ENCODE assay signal across 8 mouse cellular contexts in genomic region chr11:89165278-89165677, GRCm38 (mm10).
DNase-seq lines count a peak whose midpoint lies in the region; ATAC-seq lines count a peak whose summit lies in the region.

No protein-coding gene starts in this region.

- H3K36me3 ChIP-seq in neural tube, embryonic 15.5 days, result no peaks in the 10 kb centered on the region
- no peaks in the 10 kb centered on the region for H3K36me3 ChIP-seq in limb, embryonic 10.5 days
- no peaks in the 10 kb centered on the region for H3K36me3 ChIP-seq in neural tube, embryonic 12.5 days

- H3K9me3 ChIP-seq in neural tube, embryonic 15.5 days (replicated peaks), result no peaks in the 10 kb centered on the region
- H3K9me3 ChIP-seq in limb, embryonic 10.5 days (replicated peaks), result no peaks in the 10 kb centered on the region
- no peaks in the 10 kb centered on the region for H3K9me3 ChIP-seq in neural tube, embryonic 12.5 days

- no peaks in the 10 kb centered on the region for H3K4me1 ChIP-seq in neural tube, embryonic 15.5 days
- H3K4me1 ChIP-seq in limb, embryonic 10.5 days, result no peaks in the 10 kb centered on the region
- no peaks in the 10 kb centered on the region for H3K4me1 ChIP-seq in neural tube, embryonic 12.5 days

- H3K27me3 ChIP-seq in neural tube, embryonic 15.5 days (replicated peaks), result peaks cover 8% of the 10 kb centered on the region
- H3K27me3 ChIP-seq in limb, embryonic 10.5 days (ENCODE audit: low read depth, poor library complexity, severe bottlenecking), result peaks cover 30% of the 10 kb centered on the region; the same call in 1 of the 2 replicates
- H3K27me3 ChIP-seq in neural tube, embryonic 12.5 days (replicated peaks), result no peaks in the 10 kb centered on the region

- no peak overlapping the region for H3K4me3 ChIP-seq in neural tube, embryonic 15.5 days (replicated peaks)
- no peak overlapping the region for H3K4me3 ChIP-seq in limb, embryonic 10.5 days
- H3K4me3 ChIP-seq in neural tube, embryonic 12.5 days, result no peak overlapping the region

- ATAC-seq in neural tube, embryonic 15.5 days (ENCODE audit: low FRiP score), result no peak
- ATAC-seq in neural tube, embryonic 12.5 days (ENCODE audit: low FRiP score, low read depth), result peak; percentile 44; the same call in 1 of the 2 replicates

- WGBS in neural tube, embryonic 15.5 days, result 10% methylated on average over 6 of the region's 6 CpGs
- WGBS in limb, embryonic 10.5 days, result 18% methylated on average over 6 of the region's 6 CpGs
- WGBS in neural tube, embryonic 12.5 days, result 15% methylated on average over 6 of the region's 6 CpGs

- peak; percentile 85 for DNase-seq in neural tube, embryonic 10.5 days (ENCODE audit: extremely low spot score, low spot score)
- peak; percentile 66 for DNase-seq in cerebellum, adult 9-10 months
- peak; percentile 37 to 92 for DNase-seq in frontal cortex, adult 2 months (ENCODE audit: extremely low spot score in 1 of 2, low spot score in 1 of 2)
- DNase-seq in kidney, adult 8-10 months, result peak; percentile 43 to 68
- peak; percentile 93 for DNase-seq in limb, embryonic 10.5 days (ENCODE audit: low spot score)
- peak; percentile 94 for DNase-seq in testis, postnatal 10 days (ENCODE audit: low spot score)

- no peak overlapping the region for H3K4me2 ChIP-seq in neural tube, embryonic 15.5 days
- no peak overlapping the region for H3K4me2 ChIP-seq in neural tube, embryonic 12.5 days (replicated peaks)

- no peak overlapping the region for H3K27ac ChIP-seq in neural tube, embryonic 15.5 days (replicated peaks)
- no peak overlapping the region for H3K27ac ChIP-seq in limb, embryonic 10.5 days
- H3K27ac ChIP-seq in neural tube, embryonic 12.5 days, result no peak overlapping the region

- H3K9ac ChIP-seq in neural tube, embryonic 15.5 days (replicated peaks), result no peak overlapping the region
- H3K9ac ChIP-seq in neural tube, embryonic 12.5 days, result no peak overlapping the region
